ENCODE assay signal across 11 mouse cellular contexts in genomic region chr14:11151634-11152321, GRCm38 (mm10). TPM values are rescaled to one million over a fixed set of nuclear protein-coding genes. Genes with fewer than 3 reads are reported as not detected.
A peak's percentile ranks its signal among the peaks of the same experiment; 100 is the strongest.
DNase-seq lines count a peak whose midpoint lies in the region; ATAC-seq and TF ChIP-seq lines count a peak whose summit lies in the region.
"Had no signal": no experiment of that assay in that cellular context is flagged by ENCODE, and none has a peak within 500 bp of the region (broad histone marks: within the 10 kb centered on the region; RNA-seq: fewer than 3 reads in every experiment).

No protein-coding gene starts in this region.

- H3K4me1 ChIP-seq in limb, embryonic 15.5 days, result no peaks in the 10 kb centered on the region
- no peaks in the 10 kb centered on the region for H3K4me1 ChIP-seq in cerebellum, adult 2 months (ENCODE audit: control insufficient read depth, insufficient read depth, low read length)
- H3K4me1 ChIP-seq: intestine, embryonic 15.5 days; midbrain, embryonic 12.5 days had no signal

- 66% methylated on average over 9 of the region's 9 CpGs for WGBS in limb, embryonic 15.5 days
- WGBS in cerebellum, adult 2 months, result 39% methylated on average over 9 of the region's 9 CpGs

- no peaks in the 10 kb centered on the region for H3K36me3 ChIP-seq in limb, embryonic 15.5 days
- H3K36me3 ChIP-seq: intestine, embryonic 15.5 days; midbrain, embryonic 12.5 days had no signal

- no peak overlapping the region for H3K27ac ChIP-seq in limb, embryonic 15.5 days
- H3K27ac ChIP-seq in cerebellum, adult 2 months (ENCODE audit: insufficient read depth, low read length), result no peak overlapping the region
- H3K27ac ChIP-seq: intestine, embryonic 15.5 days; midbrain, embryonic 12.5 days had no signal

- ATAC-seq in limb, embryonic 15.5 days (ENCODE audit: insufficient number of reproducible peaks, low FRiP score, low TSS enrichment, low read depth), result 0 out of 2 replicates have a peak, but pooled peaks have one; percentile 65
- ATAC-seq: intestine, embryonic 15.5 days had no signal

- H3K9me3 ChIP-seq in limb, embryonic 15.5 days, result no peaks in the 10 kb centered on the region
- H3K9me3 ChIP-seq: intestine, embryonic 15.5 days; midbrain, embryonic 12.5 days had no signal

- H3K27me3 ChIP-seq in limb, embryonic 15.5 days, result no peaks in the 10 kb centered on the region
- no peaks in the 10 kb centered on the region for H3K27me3 ChIP-seq in cerebellum, adult 2 months (ENCODE audit: control insufficient read depth, insufficient read depth, low read length)
- H3K27me3 ChIP-seq: intestine, embryonic 15.5 days; midbrain, embryonic 12.5 days had no signal

- H3K4me3 ChIP-seq in limb, embryonic 15.5 days, result no peak overlapping the region
- no peak overlapping the region for H3K4me3 ChIP-seq in cerebellum, adult 2 months (replicated peaks; ENCODE audit: insufficient read depth, low read depth, low read length)
- H3K4me3 ChIP-seq: intestine, embryonic 15.5 days; midbrain, embryonic 12.5 days had no signal

- DNase-seq in adrenal gland, postnatal 14 days, result peak; percentile 24
- DNase-seq in adrenal gland, adult 8-10 months, result no peak
- peak; percentile 26 for DNase-seq in urinary bladder, postnatal 25 days (ENCODE audit: low spot score)
- DNase-seq in urinary bladder, postnatal 10 days (ENCODE audit: low spot score), result no peak
- peak; percentile 36 for DNase-seq in testis, postnatal 14 days (ENCODE audit: low spot score)
- no peak for DNase-seq in left cerebral cortex, adult 9 months (ENCODE audit: low spot score in 2 of 2)
- DNase-seq in cerebellum, adult 2 months, result no peak
- DNase-seq: adrenal gland, postnatal 25 days had no signal

- no peak for TF ChIP-seq POLR2A in cerebellum, adult 2 months (IDR thresholded peaks at IDR 0.05; ENCODE audit: borderline replicate concordance, insufficient read depth, low read length)

- H3K9ac ChIP-seq in limb, embryonic 15.5 days, result no peak overlapping the region
- H3K9ac ChIP-seq: intestine, embryonic 15.5 days; midbrain, embryonic 12.5 days had no signal

- H3K4me2 ChIP-seq in limb, embryonic 15.5 days, result no peak overlapping the region
- H3K4me2 ChIP-seq: intestine, embryonic 15.5 days; midbrain, embryonic 12.5 days had no signal

- TF ChIP-seq CTCF in cerebellum, adult 2 months (IDR thresholded peaks at IDR 0.05; ENCODE audit: borderline replicate concordance, insufficient read depth, low read depth, low read length), result no peak

RNA-seq across cellular contexts. Expression of gene Fhit, which starts 10.1 kb away (rescaled TPM):
- total RNA-seq in adrenal gland, postnatal 14 days (2021), result 8.8 and 10.3 TPM in 2 replicates
- total RNA-seq in adrenal gland, adult 8-10 months (2022), result 10 to 100 TPM in 2 of 4 experiments, 1 to 10 TPM in 2; 9.2 to 14.5 (median 10.5) TPM
- polyA plus RNA-seq in limb, embryonic 15.5 days (2015; fragmentation: Nextera tagmentation; extraction: Ambion mirVana), result 5.2 and 6.3 TPM in 2 replicates
- 6.5 and 10.5 TPM in 2 replicates for polyA plus RNA-seq in cerebellum, adult 2 months (2012; rRNA removed)

Comparison
In these comparisons a context has a peak if more than half of its experiments do, and no peak if none do; other contexts are left out.
1. DNase-seq: peak in adrenal gland, postnatal 14 days (single experiment), urinary bladder, postnatal 25 days (single experiment) and testis, postnatal 14 days (single experiment); none in adrenal gland, adult 8-10 months (single experiment), urinary bladder, postnatal 10 days (single experiment), left cerebral cortex, adult 9 months (0 of 2) and cerebellum, adult 2 months (0 of 2).